Mouse (Mus musculus): Measurements from ENCODE around the gene Cluh. TPM values are rescaled to one million over a fixed set of nuclear protein-coding genes. Genes with fewer than 3 reads are reported as not detected.

The Cluh gene
- polyA plus RNA-seq, 2 experiments, result 14.3 to 29.5 TPM

DNA sequence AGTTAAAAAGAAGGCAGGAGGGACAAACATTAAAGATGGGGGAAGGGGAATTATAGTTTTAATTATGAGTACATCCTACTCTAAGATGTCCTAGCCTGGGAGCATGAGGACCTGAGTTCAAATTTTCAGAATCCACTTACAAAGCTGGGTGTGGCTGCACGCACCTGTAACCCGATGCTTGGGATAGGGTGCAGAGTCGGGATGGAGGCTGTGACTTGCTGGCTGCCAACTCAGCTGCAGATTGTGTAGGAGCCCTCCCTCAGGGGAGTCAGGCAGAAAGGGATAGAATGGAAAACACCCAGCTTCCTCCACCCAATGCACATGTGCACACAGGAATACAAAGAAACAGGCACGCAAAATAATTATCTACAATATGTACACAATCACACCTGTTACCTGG is 35.9 kb upstream of the Cluh start:
- H3K4me2 ChIP-seq (ENCODE audit: low read depth), result no peak overlapping the region
- no peaks in the 10 kb centered on the region for H3K4me1 ChIP-seq (replicated peaks; ENCODE audit: control insufficient read depth in 2 of 2, insufficient read depth in 2 of 2, low read length in 1 of 2)
- H3K27me3 ChIP-seq (ENCODE audit: control insufficient read depth, insufficient read depth, low read length), result peaks cover 76% of the 10 kb centered on the region
- DNase-seq (ENCODE audit: low read depth in 3 of 3, low spot score in 3 of 3) (no peak), ATAC-seq (ENCODE audit: insufficient read depth) (no peak)
- H3K27ac ChIP-seq, result no peak overlapping the region
- TF ChIP-seq EP300 (IDR thresholded peaks at IDR 0.05; ENCODE audit: low read depth), result no peak
- no peak overlapping the region for H3K9ac ChIP-seq (replicated peaks)
- H3K9me3 ChIP-seq (ENCODE audit: control insufficient read depth, low read length), result no peaks in the 10 kb centered on the region
- H3K36me3 ChIP-seq (replicated peaks; ENCODE audit: control insufficient read depth, insufficient read depth, low read depth), result no peaks in the 10 kb centered on the region
- 56% methylated on average over 4 of the region's 4 CpGs for WGBS (ENCODE audit: insufficient replicate concordance)
- H3K4me3 ChIP-seq (ENCODE audit: insufficient read depth in 1 of 2, low read depth in 2 of 2, low read length in 2 of 2), result no peak overlapping the region

DNA sequence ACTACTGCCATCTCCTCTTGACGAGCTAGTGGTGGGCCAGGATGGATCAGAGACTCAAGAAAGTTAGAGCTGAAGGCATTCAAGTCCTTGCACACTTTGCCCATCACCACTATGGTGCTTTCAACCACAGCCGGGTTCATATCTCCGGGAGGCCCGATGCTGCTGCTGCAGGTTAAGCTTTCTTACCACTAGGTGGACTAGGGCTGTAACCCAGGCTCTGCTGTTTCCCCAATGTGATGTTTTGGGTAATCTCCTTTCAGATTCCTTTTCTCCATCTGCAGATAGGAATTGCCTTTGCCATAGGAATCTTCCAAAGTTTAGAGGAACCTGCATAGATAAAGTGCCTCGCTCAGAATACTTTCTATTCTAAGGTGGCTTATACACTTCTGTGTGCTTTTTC is 33.7 kb upstream of the Cluh start:
- DNase-seq (ENCODE audit: low read depth in 3 of 3, low spot score in 3 of 3), result no peak
- WGBS (ENCODE audit: insufficient replicate concordance), result 38% methylated on average over 5 of the region's 5 CpGs
- H3K4me3 ChIP-seq (ENCODE audit: insufficient read depth in 1 of 2, low read depth in 2 of 2, low read length in 2 of 2), result no peak overlapping the region

DNA sequence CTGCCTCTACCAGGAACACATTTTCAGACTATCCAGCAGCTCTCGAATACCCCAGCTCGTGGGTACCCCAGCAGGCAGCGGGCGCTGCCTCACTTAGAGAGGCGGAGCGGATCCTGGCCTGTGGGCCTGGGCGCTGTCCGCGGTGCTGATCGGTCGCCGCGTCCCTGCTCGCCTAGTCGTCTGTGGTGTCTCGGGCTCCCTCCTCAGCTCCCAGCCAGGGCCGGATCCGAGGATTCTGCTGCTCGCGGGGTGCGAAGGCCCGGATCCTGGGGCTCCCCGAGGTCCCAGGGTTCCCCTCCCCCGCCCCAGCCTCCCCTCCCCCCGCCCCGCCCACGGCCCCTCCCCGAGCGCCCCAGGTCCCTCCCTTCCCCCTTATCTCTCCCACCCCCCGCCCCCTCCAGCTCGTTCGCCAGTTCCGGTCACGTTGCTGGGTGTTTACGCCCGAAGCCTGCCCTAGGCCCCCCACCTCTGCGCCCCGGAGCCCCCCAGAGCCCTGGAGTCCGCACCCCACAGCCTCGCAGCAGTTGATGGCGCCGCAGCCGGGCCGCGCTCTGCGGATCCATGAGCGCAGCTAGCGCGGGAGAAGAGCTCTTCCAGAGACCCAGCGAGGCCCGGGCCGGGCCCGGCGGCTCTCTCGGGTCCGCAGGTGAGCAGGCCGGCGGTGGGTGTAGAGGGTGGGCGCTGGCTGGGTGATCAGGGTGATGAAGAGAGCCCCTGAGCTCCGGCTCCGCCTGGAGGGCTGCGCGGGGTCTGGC is 29.9 kb upstream of the Cluh start, which contains the start of gene Ccdc92b:
Gene Ccdc92b (plus strand): TSS at position 405 of the 755 bp plus-strand sequence.
- Histone ChIP-seq H3K27ac (peak within 1 kb of the TSS; percentile 96), H3K36me3 (replicated peaks; ENCODE audit: control insufficient read depth, insufficient read depth, low read depth) (peaks cover 16% of the 10 kb centered on the region), H3K27me3 (ENCODE audit: control insufficient read depth, insufficient read depth, low read length) (peaks cover 42% of the 10 kb centered on the region), H3K9me3 (ENCODE audit: control insufficient read depth, low read length) (no peaks in the 10 kb centered on the region), H3K4me3 (ENCODE audit: insufficient read depth in 1 of 2, low read depth in 2 of 2, low read length in 2 of 2) (peak within 1 kb of the TSS; percentile 74 to 87), H3K9ac (replicated peaks) (peak within 1 kb of the TSS; percentile 83), H3K4me1 (replicated peaks; ENCODE audit: control insufficient read depth in 2 of 2, insufficient read depth in 2 of 2, low read length in 1 of 2) (peaks cover 27 to 41% of the 10 kb centered on the region in 2 experiments), H3K4me2 (ENCODE audit: low read depth) (peak within 1 kb of the TSS; percentile 72)
- ATAC-seq (ENCODE audit: insufficient read depth), result peak; percentile 69
- peak; percentile 51 to 70 (median 53) for DNase-seq (ENCODE audit: low read depth in 3 of 3, low spot score in 3 of 3)
- WGBS (ENCODE audit: insufficient replicate concordance), result 1% methylated on average over 56 of the region's 63 CpGs
- TF ChIP-seq CTCF (IDR thresholded peaks at IDR 0.05; ENCODE audit: low read depth) (peak; percentile 32; the same call in 1 of the 2 replicates), EP300 (IDR thresholded peaks at IDR 0.05; ENCODE audit: low read depth) (no peak)

More for the DNA sequence above, 33.7 kb upstream of the Cluh start:
- no peak overlapping the region for H3K4me2 ChIP-seq (ENCODE audit: low read depth)
- H3K27ac ChIP-seq, result no peak overlapping the region
- no peaks in the 10 kb centered on the region for H3K36me3 ChIP-seq (replicated peaks; ENCODE audit: control insufficient read depth, insufficient read depth, low read depth)
- peaks cover 0 to 6% of the 10 kb centered on the region in 2 experiments; a peak in 3 of 4 replicates for H3K4me1 ChIP-seq (replicated peaks; ENCODE audit: control insufficient read depth in 2 of 2, insufficient read depth in 2 of 2, low read length in 1 of 2)
- ATAC-seq (ENCODE audit: insufficient read depth), result no peak
- TF ChIP-seq CTCF (IDR thresholded peaks at IDR 0.05; ENCODE audit: low read depth) (peak; percentile 48), EP300 (IDR thresholded peaks at IDR 0.05; ENCODE audit: low read depth) (no peak)
- no peaks in the 10 kb centered on the region for H3K9me3 ChIP-seq (ENCODE audit: control insufficient read depth, low read length)
- peaks cover 76% of the 10 kb centered on the region for H3K27me3 ChIP-seq (ENCODE audit: control insufficient read depth, insufficient read depth, low read length)
- H3K9ac ChIP-seq (replicated peaks), result no peak overlapping the region

DNA sequence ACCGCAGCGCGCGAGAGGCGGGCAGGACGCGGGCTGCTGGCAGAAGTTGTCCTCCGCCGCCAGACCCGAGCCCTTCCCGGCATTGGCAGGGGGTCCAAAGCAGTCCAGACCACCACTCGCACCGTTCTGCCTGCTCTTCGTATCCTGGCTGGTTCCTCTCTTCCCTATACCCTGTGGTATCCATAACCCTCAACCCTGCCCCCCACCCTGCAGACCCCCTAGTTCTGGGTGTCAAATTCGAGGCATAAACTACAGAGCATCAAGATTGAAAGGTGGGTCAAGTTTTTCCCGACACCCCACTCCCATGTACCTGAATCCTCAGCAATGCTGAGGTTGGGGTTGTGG is 29.4 kb upstream of the Cluh start:
- Histone ChIP-seq H3K27ac (peak overlapping the region; percentile 96), H3K4me2 (ENCODE audit: low read depth) (peak overlapping the region; percentile 72), H3K36me3 (replicated peaks; ENCODE audit: control insufficient read depth, insufficient read depth, low read depth) (peaks cover 22% of the 10 kb centered on the region), H3K9me3 (ENCODE audit: control insufficient read depth, low read length) (no peaks in the 10 kb centered on the region), H3K4me3 (ENCODE audit: insufficient read depth in 1 of 2, low read depth in 2 of 2, low read length in 2 of 2) (peak overlapping the region; percentile 74 to 87), H3K4me1 (replicated peaks; ENCODE audit: control insufficient read depth in 2 of 2, insufficient read depth in 2 of 2, low read length in 1 of 2) (peaks cover 27 to 47% of the 10 kb centered on the region in 2 experiments), H3K9ac (replicated peaks) (peak overlapping the region; percentile 83), H3K27me3 (ENCODE audit: control insufficient read depth, insufficient read depth, low read length) (peaks cover 36% of the 10 kb centered on the region)
- TF ChIP-seq EP300 (IDR thresholded peaks at IDR 0.05; ENCODE audit: low read depth) (no peak), CTCF (IDR thresholded peaks at IDR 0.05; ENCODE audit: low read depth) (no peak)
- DNase-seq (ENCODE audit: low read depth in 3 of 3, low spot score in 3 of 3), result no peak
- no peak; the same call in 1 of the 2 replicates for ATAC-seq (ENCODE audit: insufficient read depth)
- WGBS (ENCODE audit: insufficient replicate concordance), result 2% methylated on average over 16 of the region's 16 CpGs

DNA sequence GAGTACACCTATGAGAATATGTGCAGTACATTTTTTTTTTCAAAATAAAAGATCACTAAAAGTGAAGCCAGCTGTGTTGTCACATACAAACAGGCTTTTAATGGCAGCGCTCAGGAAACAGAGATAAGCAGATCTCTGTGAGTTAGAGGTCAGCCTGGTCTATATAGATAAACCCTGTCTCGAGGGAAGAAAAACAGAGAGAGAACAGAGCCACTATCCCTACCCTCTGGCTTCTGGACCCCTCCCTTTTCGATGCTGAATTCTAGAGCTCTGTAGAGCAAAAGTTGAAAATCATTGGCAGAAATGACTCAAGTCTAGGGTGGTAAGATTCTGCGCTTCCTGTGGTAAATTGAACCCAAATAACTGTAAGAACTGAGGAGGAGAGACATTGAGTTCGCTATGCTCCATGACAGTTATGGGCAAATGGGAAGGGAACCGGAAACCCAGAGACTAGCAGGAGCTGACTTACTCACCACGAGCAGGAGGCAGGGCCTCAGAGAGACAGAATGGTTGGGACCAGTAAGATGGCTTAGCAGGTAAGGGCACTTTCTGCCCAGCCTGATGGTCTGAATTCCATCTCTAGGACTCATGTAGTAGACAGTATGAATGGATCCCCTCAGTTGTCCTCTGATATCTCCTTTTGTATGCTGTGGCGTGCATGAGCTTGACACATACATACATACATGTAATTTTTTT is 27.2 kb upstream of the Cluh start:
- DNase-seq (ENCODE audit: low read depth in 3 of 3, low spot score in 3 of 3), result peak; percentile 70 to 85 (median 80)
- 17% methylated on average over 8 of the region's 8 CpGs for WGBS (ENCODE audit: insufficient replicate concordance)

More for the DNA sequence above, 27.2 kb upstream of the Cluh start:
- Histone ChIP-seq H3K9me3 (ENCODE audit: control insufficient read depth, low read length) (no peaks in the 10 kb centered on the region), H3K4me3 (ENCODE audit: insufficient read depth in 1 of 2, low read depth in 2 of 2, low read length in 2 of 2) (peak overlapping the region; percentile 72 to 74), H3K9ac (replicated peaks) (peak overlapping the region; percentile 83), H3K27me3 (ENCODE audit: control insufficient read depth, insufficient read depth, low read length) (peaks cover 23% of the 10 kb centered on the region), H3K4me1 (replicated peaks; ENCODE audit: control insufficient read depth in 2 of 2, insufficient read depth in 2 of 2, low read length in 1 of 2) (peaks cover 27 to 51% of the 10 kb centered on the region in 2 experiments), H3K27ac (peak overlapping the region; percentile 96), H3K4me2 (ENCODE audit: low read depth) (peak overlapping the region; percentile 72), H3K36me3 (replicated peaks; ENCODE audit: control insufficient read depth, insufficient read depth, low read depth) (peaks cover 24% of the 10 kb centered on the region)
- peak; percentile 88 for ATAC-seq (ENCODE audit: insufficient read depth)
- TF ChIP-seq CTCF (IDR thresholded peaks at IDR 0.05; ENCODE audit: low read depth) (no peak), EP300 (IDR thresholded peaks at IDR 0.05; ENCODE audit: low read depth) (peak; percentile 98)

Measured in liver, embryonic 14.5 days (tissue).